Mouse (Mus musculus): ENCODE measurements around the gene Dnajb14. TPM values are rescaled to one million over a fixed set of nuclear protein-coding genes. Genes with fewer than 3 reads are reported as not detected.
"Not testable (repeated sequence)": the region's sequence is repeated elsewhere in the genome, so short reads cannot be mapped to it uniquely, and the experiment has no call there.

Gene Dnajb14
- polyA plus RNA-seq, 1 experiment: 22.3 TPM

- TF ChIP-seq POLR2A (IDR thresholded peaks at IDR 0.05; ENCODE audit: extremely low read depth, insufficient read depth, low read length) (no peak), CTCF (IDR thresholded peaks at IDR 0.05; ENCODE audit: extremely low read depth, insufficient read depth, low read length) (no peak)
Measured at GRCm38 (mm10) chr3:137842944-137843343, 24.5 kb upstream of the Dnajb14 start.

GRCm38 (mm10) chr3:137844263-137844662 lies 23.2 kb upstream of the Dnajb14 start:
- no peak overlapping the region for H3K4me3 ChIP-seq (ENCODE audit: insufficient read depth, low read length)
- H3K4me1 ChIP-seq (ENCODE audit: control insufficient read depth, insufficient read depth, low read length): no peaks in the 10 kb centered on the region
- TF ChIP-seq CTCF (IDR thresholded peaks at IDR 0.05; ENCODE audit: extremely low read depth, insufficient read depth, low read length): no peak
- TF ChIP-seq POLR2A (IDR thresholded peaks at IDR 0.05; ENCODE audit: extremely low read depth, insufficient read depth, low read length): no peak
- no peak overlapping the region for H3K27ac ChIP-seq (ENCODE audit: insufficient read depth, low read length)

More at GRCm38 (mm10) chr3:137842944-137843343, 24.5 kb upstream of the Dnajb14 start:
- no peaks in the 10 kb centered on the region for H3K4me1 ChIP-seq (ENCODE audit: control insufficient read depth, insufficient read depth, low read length)
- H3K4me3 ChIP-seq (ENCODE audit: insufficient read depth, low read length): no peak overlapping the region
- H3K27ac ChIP-seq (ENCODE audit: insufficient read depth, low read length): no peak overlapping the region

- no peak overlapping the region for H3K27ac ChIP-seq (ENCODE audit: insufficient read depth, low read length)
- no peak for TF ChIP-seq POLR2A (IDR thresholded peaks at IDR 0.05; ENCODE audit: extremely low read depth, insufficient read depth, low read length)
- TF ChIP-seq CTCF (IDR thresholded peaks at IDR 0.05; ENCODE audit: extremely low read depth, insufficient read depth, low read length): no peak
- no peaks in the 10 kb centered on the region for H3K4me1 ChIP-seq (ENCODE audit: control insufficient read depth, insufficient read depth, low read length)
- no peak overlapping the region for H3K4me3 ChIP-seq (ENCODE audit: insufficient read depth, low read length)
Measured at GRCm38 (mm10) chr3:137846552-137846951, 20.9 kb upstream of the Dnajb14 start.

- Histone ChIP-seq H3K4me3 (ENCODE audit: insufficient read depth, low read length) (no peak overlapping the region), H3K4me1 (ENCODE audit: control insufficient read depth, insufficient read depth, low read length) (no peaks in the 10 kb centered on the region), H3K27ac (ENCODE audit: insufficient read depth, low read length) (no peak overlapping the region)
- no peak for TF ChIP-seq POLR2A (IDR thresholded peaks at IDR 0.05; ENCODE audit: extremely low read depth, insufficient read depth, low read length)
- no peak for TF ChIP-seq CTCF (IDR thresholded peaks at IDR 0.05; ENCODE audit: extremely low read depth, insufficient read depth, low read length)
Measured at GRCm38 (mm10) chr3:137848354-137848753, 19.1 kb upstream of the Dnajb14 start.

- H3K4me1 ChIP-seq (ENCODE audit: control insufficient read depth, insufficient read depth, low read length): no peaks in the 10 kb centered on the region
- no peak overlapping the region for H3K27ac ChIP-seq (ENCODE audit: insufficient read depth, low read length)
- no peak for TF ChIP-seq CTCF (IDR thresholded peaks at IDR 0.05; ENCODE audit: extremely low read depth, insufficient read depth, low read length)
- TF ChIP-seq POLR2A (IDR thresholded peaks at IDR 0.05; ENCODE audit: extremely low read depth, insufficient read depth, low read length): no peak
- no peak overlapping the region for H3K4me3 ChIP-seq (ENCODE audit: insufficient read depth, low read length)
Measured at GRCm38 (mm10) chr3:137849697-137850096, 17.8 kb upstream of the Dnajb14 start.

GRCm38 (mm10) chr3:137851196-137851595 lies 16.3 kb upstream of the Dnajb14 start:
- Histone ChIP-seq H3K4me1 (ENCODE audit: control insufficient read depth, insufficient read depth, low read length) (no peaks in the 10 kb centered on the region), H3K4me3 (ENCODE audit: insufficient read depth, low read length) (no peak overlapping the region), H3K27ac (ENCODE audit: insufficient read depth, low read length) (no peak overlapping the region)
- no peak for TF ChIP-seq CTCF (IDR thresholded peaks at IDR 0.05; ENCODE audit: extremely low read depth, insufficient read depth, low read length)
- TF ChIP-seq POLR2A (IDR thresholded peaks at IDR 0.05; ENCODE audit: extremely low read depth, insufficient read depth, low read length): no peak

GRCm38 (mm10) chr3:137853011-137853410 lies 14.5 kb upstream of the Dnajb14 start:
- not testable (repeated sequence) for H3K4me3 ChIP-seq (ENCODE audit: insufficient read depth, low read length); H3K4me1 ChIP-seq (ENCODE audit: control insufficient read depth, insufficient read depth, low read length); H3K27ac ChIP-seq (ENCODE audit: insufficient read depth, low read length)

- TF ChIP-seq POLR2A (IDR thresholded peaks at IDR 0.05; ENCODE audit: extremely low read depth, insufficient read depth, low read length): no peak
- no peak for TF ChIP-seq CTCF (IDR thresholded peaks at IDR 0.05; ENCODE audit: extremely low read depth, insufficient read depth, low read length)
- Histone ChIP-seq H3K27ac (ENCODE audit: insufficient read depth, low read length) (no peak overlapping the region), H3K4me3 (ENCODE audit: insufficient read depth, low read length) (no peak overlapping the region), H3K4me1 (ENCODE audit: control insufficient read depth, insufficient read depth, low read length) (no peaks in the 10 kb centered on the region)
Measured at GRCm38 (mm10) chr3:137855328-137855727, 12.1 kb upstream of the Dnajb14 start.

- TF ChIP-seq CTCF (IDR thresholded peaks at IDR 0.05; ENCODE audit: extremely low read depth, insufficient read depth, low read length) (no peak), POLR2A (IDR thresholded peaks at IDR 0.05; ENCODE audit: extremely low read depth, insufficient read depth, low read length) (no peak)
- Histone ChIP-seq H3K27ac (ENCODE audit: insufficient read depth, low read length) (no peak overlapping the region), H3K4me1 (ENCODE audit: control insufficient read depth, insufficient read depth, low read length) (no peaks in the 10 kb centered on the region), H3K4me3 (ENCODE audit: insufficient read depth, low read length) (no peak overlapping the region)
Measured at GRCm38 (mm10) chr3:137856061-137856460, 11.4 kb upstream of the Dnajb14 start.

GRCm38 (mm10) chr3:137860394-137861170 lies 6.9 kb upstream of the Dnajb14 start:
- H3K4me3 ChIP-seq (ENCODE audit: insufficient read depth, low read length): no peak overlapping the region
- TF ChIP-seq CTCF (IDR thresholded peaks at IDR 0.05; ENCODE audit: extremely low read depth, insufficient read depth, low read length) (no peak), POLR2A (IDR thresholded peaks at IDR 0.05; ENCODE audit: extremely low read depth, insufficient read depth, low read length) (no peak)
- no peaks in the 10 kb centered on the region for H3K4me1 ChIP-seq (ENCODE audit: control insufficient read depth, insufficient read depth, low read length)
- no peak overlapping the region for H3K27ac ChIP-seq (ENCODE audit: insufficient read depth, low read length)

All from cortical plate, adult 2 months (tissue).